Mouse (Mus musculus): Measurements from ENCODE around the gene Vkorc1l1.
"Not testable (repeated sequence)": the region's sequence is repeated elsewhere in the genome, so short reads cannot be mapped to it uniquely, and the experiment has no call there.

Gene Vkorc1l1

DNA sequence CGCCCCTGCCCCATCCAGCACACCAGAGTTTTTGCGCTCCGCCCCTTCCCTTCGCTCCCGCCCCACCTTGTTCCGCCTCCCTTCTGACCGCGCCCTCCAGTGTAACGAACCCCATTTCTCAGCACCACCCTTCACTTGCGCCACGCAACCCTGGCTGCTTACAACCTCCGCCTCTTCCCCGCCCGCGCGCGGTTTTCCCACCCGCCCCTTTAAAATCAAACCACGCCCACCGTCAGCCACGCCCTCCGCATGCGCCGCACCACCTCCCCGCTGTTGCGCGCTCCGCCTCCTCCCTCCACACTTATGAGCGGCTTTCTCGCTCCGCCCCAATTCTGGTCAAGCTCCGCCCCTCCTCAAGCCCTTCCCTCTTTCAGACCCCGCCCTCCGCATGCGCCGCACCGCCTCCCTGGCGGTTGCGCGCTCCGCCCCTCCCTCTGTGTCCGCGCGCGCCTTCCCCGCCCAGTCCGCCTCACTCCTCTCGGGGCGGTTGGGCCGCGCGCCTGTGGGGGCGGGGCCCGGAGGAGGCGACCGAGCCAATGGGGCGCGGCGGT is at the start of gene Vkorc1l1:
Gene Vkorc1l1 (plus strand): TSS at position 476 of the 551 bp plus-strand sequence.
- DNase-seq (ENCODE audit: low spot score): peak; percentile 96

DNA sequence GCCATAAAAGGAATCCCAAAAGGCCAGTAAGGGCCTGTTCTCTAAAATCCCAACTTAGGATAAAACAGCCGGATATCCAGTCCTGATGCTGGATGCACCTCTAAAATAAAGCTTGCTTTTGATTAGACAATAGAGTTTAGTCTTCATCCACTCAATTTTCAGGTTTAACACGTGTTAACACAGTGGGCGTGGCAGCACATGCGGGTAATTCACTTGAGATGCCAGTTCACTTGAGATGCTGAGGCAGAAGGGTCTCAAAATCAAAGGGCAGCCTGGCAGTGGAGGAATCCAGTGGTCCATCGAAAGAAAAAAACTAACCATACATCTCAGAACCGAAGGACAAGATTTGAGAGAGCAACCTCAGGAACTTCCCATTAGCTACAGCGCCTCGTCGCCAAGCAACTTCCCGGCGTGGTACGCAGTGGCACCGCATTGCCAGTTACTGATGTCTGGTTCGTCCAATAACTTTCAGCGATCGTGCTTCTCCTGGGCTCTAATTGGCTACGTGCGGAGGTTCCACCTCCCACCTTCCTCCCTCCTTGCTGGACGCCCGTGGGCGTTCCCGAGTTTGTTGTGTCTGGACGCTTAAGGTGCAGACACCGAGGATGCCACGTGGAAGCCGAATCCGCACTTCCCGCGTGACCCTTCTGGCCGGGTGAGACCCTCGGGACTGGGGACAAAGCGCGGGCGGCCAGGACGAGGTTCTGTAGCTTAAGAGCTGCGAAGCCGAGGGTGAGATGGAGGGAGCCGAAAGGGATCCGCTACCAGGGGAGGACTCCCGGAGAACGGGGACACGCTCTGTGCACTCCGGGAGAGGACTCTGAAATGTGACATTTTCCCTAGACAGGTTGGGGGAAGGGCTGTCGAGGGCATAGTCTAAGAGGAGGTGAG is 46.3 kb upstream of the Vkorc1l1 start, which contains the start of gene Zbed5:
Gene Zbed5 (plus strand): TSS at position 526 of the 891 bp plus-strand sequence.
- peak; percentile 89 for DNase-seq (ENCODE audit: low spot score)

DNA sequence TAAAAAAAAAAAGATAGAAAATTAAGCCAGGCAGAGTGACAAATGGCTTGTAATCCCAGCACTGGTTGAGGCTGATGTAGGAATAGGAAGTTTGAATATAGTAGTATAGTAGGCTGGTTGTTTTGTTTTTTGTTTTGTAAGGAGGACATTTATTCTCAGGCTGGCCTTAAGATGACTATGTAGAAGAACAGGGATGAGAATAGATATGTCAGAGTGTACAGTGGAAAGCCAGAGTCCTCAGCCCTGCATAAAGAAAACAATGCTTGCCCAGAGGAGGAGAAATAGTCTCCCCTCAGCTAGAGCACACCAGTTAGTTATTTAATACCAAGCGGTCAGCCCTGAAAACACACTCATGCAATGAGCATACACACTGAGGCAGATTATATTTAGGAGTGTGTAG is 43.3 kb upstream of the Vkorc1l1 start, which contains the start of gene Phkg1:
Gene Phkg1 (minus strand): TSS at position 101 of the 400 bp plus-strand sequence.
- no peak for DNase-seq (ENCODE audit: low spot score)

DNA sequence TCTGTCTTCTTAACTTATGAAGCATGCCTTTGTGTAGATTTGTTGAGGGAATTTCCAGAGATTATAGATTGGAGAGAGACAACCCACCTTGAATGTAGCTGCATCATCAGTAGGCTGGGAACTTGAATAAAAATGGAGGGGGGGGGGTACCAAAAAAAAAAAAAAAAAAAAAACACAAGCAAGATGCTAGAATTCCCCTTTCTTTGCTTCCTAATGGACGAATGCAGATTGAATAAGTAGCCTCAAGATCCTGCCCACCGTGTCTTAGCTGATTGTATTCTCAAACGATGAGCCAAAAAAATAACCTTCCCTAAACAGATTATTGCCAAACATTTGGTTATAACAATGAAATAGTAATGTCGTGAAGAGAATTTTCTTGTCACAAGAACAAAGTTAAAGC is 34.0 kb upstream of the Vkorc1l1 start:
- DNase-seq (ENCODE audit: low spot score): no peak

DNA sequence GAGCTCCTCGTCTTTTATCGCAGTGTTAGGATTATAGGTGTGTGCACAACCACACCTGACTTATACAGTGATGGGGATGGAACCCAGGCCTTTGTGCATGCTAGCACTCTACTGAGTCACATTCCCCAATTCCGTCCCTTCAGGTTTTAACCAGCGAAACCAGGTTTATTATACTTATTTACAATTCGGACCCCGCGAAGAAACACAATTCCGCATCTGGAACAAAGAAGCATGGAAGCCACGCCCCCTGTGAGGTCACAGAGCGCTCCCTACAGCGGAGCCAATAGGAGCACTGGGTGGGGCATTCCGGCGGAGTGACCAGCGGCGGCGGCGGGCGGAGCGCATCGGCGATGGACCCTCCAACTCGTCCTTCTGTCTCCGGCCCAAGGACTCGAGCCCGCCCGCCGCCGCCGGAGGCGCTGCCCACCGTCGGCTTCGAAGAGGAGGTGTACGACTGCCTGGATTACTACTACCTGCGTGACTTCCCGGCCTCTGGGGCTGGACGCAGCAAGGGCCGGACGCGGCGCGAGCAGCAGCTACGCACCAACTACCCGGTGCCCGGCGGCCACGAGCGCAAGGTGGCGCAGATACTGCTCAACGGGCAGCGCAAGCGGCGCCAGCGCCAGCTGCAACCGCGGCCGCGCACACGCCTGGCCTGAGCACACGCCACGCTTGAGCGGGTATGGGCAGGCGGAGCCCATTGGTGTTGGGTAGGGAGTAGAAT is 33.4 kb upstream of the Vkorc1l1 start, which contains the start of gene Nupr1l:
Gene Nupr1l (plus strand): TSS at position 299 of the 724 bp plus-strand sequence.
- DNase-seq (ENCODE audit: low spot score): peak; percentile 79

DNA sequence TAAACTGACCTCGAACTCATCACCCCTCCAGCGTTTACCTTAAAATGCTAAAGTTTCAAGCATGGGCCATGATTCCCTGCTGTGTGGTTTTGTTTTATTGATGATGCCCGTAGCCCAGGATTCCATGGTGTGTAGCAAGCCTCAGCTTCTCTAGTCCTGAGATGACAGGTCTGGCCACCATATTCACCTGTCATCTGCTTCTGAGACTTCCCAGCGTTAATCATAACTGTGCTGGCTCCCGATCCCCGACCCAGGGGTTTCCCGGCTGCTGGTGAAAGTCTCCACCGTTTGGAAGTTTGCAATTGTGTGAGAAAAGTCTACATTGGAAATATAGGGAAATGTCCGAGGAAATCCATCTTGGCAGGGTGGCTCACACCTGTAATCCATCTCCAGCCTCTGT is 32.6 kb upstream of the Vkorc1l1 start:
- DNase-seq (ENCODE audit: low spot score): no peak

DNA sequence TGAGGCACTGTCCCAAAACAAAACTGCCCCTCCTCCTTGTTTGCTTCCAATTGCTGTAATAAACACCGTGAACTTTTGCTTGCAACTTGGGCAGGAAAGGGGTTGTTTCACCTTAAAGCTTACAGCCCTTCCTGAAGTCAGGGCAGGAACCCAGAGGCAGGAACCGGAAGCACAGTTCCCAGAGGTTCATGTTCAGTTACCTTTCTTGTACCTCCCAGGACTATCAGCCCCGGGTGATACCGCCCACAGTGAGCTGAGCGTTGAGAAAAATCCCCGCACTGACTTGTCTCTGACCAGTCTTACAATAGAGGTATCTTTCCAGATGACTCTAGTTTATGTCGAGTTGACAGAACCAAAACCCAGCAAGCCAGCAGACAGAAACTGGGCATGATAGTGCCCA is 32.2 kb upstream of the Vkorc1l1 start:
- DNase-seq (ENCODE audit: low spot score): no peak

DNA sequence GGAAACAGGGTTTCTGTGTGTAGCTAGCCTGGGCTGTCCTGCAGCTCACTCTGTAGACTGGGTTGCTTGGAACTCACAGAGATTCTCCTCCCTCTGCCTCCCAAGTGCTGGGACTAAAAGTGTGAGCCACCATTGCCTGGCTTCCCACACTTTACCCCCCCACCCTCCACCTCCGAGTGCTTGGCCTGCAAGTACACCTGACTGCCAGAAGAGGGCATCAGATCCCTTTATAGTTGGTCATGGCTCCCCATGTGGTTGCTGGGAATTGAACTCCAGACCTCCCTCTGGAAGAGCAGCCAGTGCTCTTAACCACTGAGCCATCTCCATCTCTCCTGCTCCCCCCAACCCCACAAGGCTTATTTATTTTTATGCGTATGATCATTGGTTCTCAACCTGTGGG is 27.7 kb upstream of the Vkorc1l1 start:
- no peak for DNase-seq (ENCODE audit: low spot score)

DNA sequence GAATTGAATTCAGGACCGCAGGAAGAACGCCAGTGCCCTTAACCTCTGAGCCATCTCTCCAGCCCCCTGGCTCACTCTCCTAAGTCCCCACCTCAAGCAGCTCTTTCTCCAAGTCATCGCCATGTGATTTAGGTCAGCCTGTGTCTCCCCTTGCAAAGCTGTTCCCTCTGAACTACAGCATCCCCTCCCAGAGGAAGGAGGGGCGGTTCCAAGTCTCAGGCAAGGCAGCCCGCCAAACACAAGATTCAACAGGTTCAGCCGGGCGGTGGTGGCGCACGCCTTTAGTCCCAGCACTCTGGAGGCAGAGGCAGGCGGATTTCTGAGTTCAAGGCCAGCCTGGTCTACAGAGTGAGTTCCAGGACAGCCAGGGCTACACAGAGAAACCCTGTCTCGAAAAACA is 26.3 kb upstream of the Vkorc1l1 start:
- not testable (repeated sequence) for DNase-seq (ENCODE audit: low spot score)

DNA sequence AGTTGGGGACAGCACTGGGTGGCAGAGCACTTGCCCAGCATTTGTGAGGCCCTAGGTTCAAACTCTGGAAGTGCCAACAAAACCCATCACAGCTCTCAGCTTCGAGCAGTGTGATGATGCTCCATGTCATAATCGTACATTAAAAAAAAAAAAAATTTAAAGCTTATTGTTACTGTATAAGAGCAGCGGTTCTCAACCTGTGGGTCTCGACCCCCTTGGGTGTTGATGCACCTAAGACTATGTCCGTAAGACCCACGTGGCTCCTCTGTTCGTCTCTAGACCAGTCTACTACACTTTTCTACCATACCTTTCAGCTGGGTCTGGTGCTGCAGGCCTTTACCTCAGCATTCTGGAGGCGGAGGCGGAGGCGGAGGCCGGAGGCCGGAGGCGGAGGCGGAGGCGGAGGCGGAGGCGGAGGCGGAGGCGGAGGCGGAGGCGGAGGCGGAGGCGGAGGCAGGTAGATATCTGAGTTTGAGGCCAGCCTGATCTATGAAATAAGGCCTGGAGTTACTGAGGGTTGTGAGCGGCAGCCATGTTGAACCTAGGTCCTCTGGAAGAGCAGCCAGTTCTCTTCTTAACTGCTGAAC is 23.6 kb upstream of the Vkorc1l1 start:
- no peak for DNase-seq (ENCODE audit: low spot score)

DNA sequence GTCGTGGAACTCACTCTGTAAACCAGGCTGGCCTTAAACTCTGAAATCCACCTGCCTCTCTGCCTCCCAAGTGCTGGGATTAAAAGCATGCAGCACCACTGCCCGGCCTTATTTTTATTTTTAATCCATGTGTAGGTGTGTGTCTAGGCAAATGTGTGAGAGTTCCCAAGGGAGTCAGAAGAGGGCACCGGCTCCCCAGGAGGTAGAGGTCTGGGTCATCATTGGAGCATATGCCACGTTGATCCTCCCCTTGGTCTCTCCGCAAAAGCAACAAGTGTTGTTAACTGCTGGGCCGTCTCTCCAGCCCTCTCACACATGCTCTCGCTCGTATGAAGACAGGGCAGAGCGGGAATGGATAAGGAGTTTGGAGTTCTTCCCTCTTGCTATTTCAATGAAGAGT is 23.0 kb upstream of the Vkorc1l1 start:
- no peak for DNase-seq (ENCODE audit: low spot score)

DNA sequence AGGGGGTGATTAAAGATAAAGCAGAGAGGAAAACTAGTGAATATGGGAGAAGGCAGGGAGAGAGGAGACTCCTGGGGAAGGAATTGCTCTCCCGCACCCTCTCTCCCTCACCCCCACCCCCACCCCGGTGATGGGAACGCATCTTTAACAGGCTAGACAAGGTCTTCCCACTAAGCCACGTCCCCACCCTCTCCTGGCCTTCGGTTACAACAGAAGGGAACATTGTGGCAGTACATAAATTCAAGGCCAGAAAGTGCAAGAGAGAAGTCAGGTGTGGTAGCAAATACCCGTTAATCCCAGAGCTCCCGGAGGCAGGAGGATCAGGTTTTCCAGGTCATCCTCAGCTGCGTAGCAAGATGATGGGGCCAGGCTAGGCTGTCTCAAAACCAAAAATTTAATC is 22.4 kb upstream of the Vkorc1l1 start:
- DNase-seq (ENCODE audit: low spot score): no peak

DNA sequence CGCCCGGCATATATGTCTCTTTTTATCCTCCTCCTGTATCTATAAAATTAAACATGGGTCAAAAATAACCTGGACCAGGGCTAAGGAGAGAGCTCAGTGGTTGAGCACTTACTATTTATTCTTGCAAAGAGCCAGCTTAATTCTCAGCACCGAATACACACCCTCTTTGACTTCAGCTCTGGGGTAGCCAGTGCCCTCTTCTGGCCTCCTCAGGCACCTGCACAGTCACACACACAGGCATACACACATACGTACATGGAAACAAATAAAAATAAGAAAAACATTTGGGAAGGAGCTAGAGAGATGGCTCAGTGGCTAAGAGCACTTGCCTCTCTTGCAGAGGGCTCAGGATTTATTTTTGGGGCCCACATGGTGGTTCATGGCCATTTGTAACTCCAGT is 19.8 kb upstream of the Vkorc1l1 start:
- no peak for DNase-seq (ENCODE audit: low spot score)

DNA sequence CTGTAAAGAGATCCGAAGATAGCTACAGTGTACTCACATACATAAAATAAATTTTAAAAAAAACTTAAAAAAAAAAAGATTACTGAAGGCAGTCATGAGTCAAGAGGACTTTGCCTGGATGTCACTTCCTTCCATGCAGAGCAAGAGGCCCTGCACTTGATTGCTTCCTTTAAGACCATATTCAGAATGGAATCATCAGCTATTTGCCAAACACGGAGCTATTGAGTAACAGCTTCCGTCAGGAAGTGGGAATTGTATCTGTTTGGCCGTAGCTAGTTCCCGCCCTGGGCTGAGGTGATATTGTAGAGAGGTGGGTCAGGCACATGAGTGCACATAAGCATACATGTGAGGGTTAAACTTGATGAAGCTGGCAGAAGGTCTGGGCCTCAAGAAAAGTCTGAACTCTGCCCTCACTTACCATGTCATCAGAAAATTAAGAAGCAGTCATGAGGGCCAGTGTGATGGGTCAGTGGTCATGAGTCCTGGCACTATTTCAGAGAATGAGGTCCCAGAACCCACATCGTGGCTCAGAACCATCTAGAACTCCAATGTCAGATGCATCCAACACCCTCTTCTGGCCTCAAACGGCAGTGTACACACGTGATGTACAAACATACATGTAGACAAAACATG is 16.8 kb upstream of the Vkorc1l1 start:
- DNase-seq (ENCODE audit: low spot score): no peak

DNA sequence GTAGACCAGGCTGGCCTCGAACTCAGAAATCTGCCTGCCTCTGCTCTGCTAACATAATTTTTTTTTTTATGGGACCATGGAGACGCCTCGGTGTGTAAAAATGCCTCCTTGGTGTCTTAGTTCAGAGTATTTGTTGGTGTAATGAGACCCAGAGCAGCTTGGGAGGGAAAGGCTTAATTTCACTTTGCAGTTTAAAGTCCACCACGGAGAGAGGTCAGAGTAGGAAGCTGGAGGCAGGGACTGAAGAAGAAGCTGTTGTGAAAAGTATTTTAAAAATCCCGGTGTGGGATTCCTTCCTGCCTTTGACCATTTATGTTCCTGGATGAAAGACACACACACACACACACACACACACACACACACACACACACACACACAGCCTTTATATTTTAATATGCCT is 15.8 kb upstream of the Vkorc1l1 start:
- no peak for DNase-seq (ENCODE audit: low spot score)

DNA sequence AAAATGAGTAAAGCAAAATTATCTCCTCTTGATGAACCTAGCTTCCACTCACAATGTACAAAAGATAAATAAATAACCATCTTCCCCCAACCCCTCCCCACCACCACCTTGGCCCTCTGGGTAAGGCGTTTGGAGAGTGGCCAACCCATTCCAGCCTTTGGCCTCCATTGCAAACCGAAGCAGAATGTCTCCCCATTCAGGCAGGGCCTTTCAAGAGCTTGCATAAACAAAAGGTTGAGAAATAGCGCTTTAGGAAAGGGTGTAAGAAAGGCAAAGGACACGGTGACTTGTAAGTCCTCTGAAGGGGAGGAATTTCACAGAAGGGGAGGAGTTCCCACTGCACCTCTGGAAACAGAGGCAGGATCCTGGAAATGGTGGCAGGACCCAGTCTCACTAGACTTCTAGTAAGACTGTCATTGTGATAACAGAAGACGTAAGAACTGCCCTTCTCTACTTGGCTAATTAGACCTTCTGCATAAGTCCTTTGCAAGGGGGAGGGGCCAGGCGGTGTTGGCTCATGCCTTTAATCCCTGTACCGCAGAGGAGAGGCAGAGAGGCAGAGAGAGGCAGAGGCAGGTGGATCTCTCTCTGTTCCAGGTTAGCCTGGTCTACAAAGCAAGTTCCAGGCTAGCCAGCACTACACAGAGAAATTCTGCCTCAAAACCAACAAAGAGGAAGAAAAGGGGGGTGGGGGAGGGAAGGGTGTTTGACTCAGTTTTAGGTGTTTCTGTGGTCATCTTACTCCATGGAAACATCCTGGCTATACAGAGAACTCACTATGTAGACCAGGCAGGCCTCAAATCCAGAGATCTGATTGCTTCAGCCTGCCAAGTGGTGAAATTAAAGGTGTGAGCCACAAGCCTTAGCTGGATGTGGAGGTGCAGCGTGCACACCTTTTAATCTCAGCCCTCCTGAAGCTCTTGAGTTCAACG is 11.6 kb upstream of the Vkorc1l1 start:
- no peak for DNase-seq (ENCODE audit: low spot score)

DNA sequence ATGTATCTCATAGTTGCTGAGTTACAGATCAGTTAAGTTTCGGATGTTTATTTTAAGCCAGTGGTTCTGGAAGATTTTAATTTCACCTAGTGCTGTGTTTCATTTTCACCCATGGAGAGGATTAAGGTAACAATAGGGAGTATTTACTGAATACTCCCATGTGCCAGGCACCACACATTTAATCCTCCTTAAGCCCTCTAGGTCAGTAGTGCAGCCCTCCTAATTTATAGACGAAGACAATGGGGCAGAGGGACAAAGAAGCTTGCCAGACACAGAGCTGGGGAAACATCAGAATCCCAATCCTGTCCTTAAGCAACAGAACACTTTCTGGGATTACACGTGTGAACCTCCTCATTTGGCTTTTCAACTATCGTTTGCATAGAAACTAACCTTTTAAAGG is 4.8 kb upstream of the Vkorc1l1 start:
- DNase-seq (ENCODE audit: low spot score): no peak

DNA sequence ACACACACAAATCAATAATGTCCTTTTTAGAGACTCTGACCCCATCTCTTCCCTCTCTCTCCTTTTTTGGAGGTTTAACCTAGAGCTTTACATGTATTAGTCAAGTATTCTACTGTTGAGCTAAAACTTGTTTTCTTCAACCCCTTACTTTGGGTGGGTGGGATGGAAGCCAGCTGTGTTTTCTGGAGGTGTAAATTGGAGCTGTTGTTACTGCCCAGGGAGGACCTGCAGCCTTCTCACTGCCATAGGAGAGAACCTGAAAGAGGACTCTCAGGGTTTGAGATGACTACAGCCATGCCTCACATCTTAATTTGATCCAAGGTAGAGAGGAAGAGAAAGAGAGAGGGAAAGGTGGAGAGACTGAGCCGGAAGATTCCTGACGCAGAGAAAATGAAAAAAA is 1.5 kb upstream of the Vkorc1l1 start:
- no peak for DNase-seq (ENCODE audit: low spot score)

DNA sequence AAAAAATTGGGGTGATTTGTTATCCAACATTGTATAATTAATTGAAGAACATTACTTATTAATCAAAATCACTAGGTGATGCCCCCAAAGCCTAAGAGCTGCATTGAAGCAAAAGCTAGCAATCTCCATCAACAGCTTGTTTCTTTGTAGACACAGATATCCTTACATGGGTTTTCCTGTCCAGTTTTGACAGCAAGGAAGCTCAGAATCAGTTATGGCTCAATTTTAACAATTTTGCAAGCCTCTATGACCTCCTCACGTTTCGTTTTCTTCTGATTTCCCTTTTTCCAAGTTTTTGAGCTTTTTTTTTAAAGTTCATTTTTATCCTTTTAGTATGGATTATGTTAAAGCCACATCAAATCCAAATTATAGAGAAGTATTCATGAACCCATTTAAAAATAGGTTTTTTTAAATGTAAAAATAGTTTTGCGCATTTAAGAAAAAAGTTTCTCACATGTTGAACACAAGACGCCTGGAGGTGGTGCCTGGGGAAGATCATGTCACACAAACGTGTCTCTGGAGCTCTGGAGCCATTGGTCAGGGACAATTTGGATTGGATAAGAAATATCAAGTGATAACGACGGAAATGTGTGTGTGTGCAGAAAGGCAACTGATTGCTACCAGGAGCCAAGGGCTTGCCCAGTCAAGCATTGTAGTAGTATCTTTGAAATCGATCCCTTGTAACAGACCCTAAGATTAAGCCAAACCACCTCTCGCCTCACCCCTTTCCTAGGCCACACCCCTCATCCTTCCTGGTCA is 855 bp upstream of the Vkorc1l1 start:
- DNase-seq (ENCODE audit: low spot score): no peak
